Mouse (Mus musculus) cerebellum, postnatal 10 days (tissue): ENCODE data around the gene Lrfn3.

Experiments used
- DNase-seq, 2 experiments: peaks; one replicate each; pipeline ENCODE4 v3.0.0; 2021; ENCODE audit warnings: mixed read lengths in 2 of 2

The Lrfn3 gene

DNA sequence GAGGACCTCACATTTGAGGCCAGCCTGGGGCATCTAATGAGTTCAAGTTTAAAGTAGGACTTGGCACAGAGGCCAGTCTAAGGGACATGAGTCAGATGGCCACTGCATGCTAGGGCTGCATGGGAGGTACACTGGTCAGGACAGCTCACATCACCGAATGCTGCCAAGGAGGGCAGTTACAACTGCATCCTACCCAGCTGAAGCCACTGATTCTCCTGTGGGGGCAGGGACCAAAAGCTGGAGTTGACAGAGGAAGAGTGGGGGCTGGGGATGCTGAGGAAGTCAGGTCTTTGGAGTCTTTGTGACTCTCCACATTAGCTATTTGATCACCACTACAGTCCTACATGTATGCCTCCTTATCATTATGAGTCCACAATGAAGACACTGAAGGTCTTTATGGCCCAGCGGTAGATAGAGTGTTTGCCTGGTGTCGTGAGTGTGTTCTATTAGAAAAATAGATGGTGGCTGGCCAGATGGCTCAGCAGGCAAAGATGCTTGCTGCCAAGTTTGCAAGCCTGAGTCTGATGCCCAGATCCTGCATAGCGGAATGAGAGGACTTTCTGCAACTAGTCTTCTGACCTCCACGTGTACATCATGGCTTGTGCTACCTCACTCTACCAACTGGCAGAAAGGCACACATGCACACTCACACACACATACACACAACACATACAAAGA is 23.0 kb downstream of the Lrfn3 start:
- DNase-seq = peak; percentile 92 to 93

GRCm38 (mm10) chr7:30336384-30336783 is 26.2 kb downstream of the Lrfn3 start:
- peak; percentile 97 to 99 for DNase-seq

- peak; percentile 86 to 91 for DNase-seq
Observed at GRCm38 (mm10) chr7:30335688-30336087, 26.9 kb downstream of the Lrfn3 start.

DNA sequence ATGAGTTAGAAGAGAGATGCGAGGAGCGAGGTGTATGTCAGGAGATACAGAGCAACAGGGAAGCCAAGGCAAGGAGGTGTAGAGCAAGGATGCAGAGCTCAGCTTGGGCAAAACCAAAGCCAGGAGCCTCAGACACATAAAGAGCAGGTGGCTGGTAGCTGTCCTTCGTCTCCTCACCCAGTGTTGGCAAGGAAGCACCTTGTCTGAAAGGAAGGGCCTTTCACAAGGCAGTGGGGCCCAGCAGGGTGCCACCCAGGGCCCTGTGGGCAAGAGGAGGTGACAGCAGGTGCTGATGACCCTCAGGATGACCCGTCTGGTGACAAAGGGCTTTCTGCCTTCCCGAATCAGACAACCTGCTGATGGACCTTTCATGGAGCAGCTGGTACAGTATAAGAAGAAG is 28.0 kb downstream of the Lrfn3 start:
- peak; percentile 73 to 78 for DNase-seq

DNA sequence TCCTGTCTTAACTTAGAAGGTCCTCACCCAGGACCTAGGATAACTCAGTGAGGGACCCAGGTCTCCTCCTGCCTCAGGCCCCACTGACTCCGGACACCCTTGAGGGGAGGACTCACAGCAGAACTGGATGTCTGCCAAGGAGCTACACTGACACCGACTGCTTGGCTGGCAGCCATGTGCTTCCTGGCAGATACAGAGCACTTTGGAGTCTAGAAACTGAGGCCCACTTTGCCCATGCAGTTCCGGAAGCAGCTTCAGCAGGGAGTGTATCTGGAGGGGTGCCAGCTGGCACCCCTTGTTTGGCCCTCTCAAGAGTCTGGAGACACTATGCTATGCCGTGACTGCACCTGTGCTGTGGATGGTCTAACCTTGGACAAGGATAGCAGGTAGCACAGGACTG is 29.1 kb downstream of the Lrfn3 start:
- peak; percentile 93 to 96 for DNase-seq

DNA sequence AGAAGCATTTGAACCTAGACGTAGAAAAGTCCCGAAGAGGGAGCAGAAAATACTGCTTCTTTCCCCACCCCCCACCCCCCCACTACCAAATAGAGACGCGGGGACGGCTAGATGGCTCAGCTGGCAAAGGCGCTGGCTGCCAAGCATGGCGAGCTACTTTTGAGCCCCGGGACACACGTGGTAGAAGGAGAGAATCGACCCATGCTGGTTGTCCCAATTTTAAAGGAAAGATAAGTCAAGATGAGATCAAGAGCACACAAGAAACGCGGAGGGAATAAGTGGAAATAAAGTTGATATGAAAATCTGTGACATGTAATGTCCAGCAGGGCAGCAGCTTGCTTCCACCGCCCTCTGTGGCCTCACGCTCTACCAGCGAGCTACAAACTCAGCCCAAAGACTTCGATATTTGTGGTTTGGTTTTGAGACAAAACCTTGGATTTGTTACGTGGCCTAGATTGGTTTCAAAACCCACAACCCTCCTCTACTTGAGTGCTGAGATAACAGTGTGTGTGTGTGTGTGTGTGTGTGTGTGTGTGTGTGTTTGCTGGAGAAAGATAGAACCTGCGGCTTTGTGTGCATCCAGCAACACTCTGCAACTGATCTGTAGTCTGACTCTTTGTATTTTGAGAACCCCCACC is 29.8 kb downstream of the Lrfn3 start:
- peak; percentile 53 to 59 for DNase-seq

DNA sequence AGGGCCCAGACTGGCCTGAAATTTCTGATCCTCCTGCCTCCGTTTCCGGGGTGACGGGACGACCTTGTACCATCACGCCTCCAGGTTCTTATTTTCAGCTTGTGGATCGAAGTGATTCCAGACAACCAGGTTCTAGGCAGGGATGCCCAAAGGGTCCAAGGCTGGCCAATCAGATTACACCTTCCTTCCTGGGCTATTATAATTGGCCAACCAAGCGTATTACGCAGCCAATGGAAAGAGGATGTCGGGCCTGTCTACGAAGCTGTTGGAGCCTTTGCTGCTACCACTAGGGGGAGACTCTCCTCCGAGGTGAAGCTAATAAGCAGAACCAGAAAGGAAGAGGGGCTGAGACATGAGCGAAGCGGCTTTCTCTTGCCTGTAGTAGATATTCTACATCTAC is 30.7 kb downstream of the Lrfn3 start:
- DNase-seq = peak; percentile 97 to 98

GRCm38 (mm10) chr7:30328379-30328778 is 34.2 kb downstream of the Lrfn3 start:
- no peak for DNase-seq

GRCm38 (mm10) chr7:30327140-30327539 is 35.4 kb downstream of the Lrfn3 start:
- peak; percentile 90 to 94 for DNase-seq

DNA sequence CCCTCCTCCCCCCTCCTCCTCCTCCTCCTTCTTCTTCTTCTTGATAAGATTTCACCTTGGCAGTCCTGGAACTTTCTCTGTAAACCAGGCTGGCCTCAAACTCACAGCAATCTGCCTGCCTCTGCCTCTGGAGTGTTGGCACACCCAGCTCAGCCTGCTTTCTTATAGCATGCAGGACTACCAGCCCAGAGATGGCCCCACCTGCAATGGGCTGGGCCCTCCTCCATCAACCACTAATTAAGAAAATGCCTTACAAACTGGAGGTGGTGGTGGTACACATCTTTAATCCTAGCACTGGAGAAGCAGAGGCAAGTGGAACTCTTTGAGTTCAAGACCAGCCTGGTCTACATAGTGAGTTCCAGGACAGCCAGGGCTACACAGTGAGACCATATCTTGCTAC is 36.1 kb downstream of the Lrfn3 start:
- no peak for DNase-seq

GRCm38 (mm10) chr7:30325364-30325763 is 37.2 kb downstream of the Lrfn3 start:
- DNase-seq = peak; percentile 68 to 79

- no peak for DNase-seq
Observed at GRCm38 (mm10) chr7:30324300-30324944, 38.1 kb downstream of the Lrfn3 start.

DNA sequence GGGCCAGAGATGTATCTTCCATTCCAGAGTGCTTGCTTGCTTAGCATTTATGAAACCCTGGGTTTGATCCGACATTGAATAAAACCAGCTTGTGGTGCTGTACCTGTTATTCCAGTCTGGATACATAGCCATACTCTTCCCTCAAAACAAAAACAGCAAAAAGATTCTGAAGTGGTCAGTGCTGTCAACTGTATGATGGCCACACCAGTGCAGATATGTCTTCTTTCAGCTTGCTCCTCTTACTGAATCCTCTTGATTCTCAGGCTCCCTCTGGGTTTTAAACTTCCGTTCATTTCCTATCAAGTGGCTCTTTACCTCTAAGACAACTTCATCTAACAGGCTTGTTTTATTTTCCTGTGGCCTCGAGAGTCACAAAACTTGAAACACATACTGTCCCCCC is 38.8 kb downstream of the Lrfn3 start, which contains the start of gene Sdhaf1:
Sdhaf1 (minus strand) TSS at position 101 of the 400 bp plus-strand sequence.
- no peak for DNase-seq

- no peak for DNase-seq
Observed at GRCm38 (mm10) chr7:30322865-30323264, 39.7 kb downstream of the Lrfn3 start.

DNA sequence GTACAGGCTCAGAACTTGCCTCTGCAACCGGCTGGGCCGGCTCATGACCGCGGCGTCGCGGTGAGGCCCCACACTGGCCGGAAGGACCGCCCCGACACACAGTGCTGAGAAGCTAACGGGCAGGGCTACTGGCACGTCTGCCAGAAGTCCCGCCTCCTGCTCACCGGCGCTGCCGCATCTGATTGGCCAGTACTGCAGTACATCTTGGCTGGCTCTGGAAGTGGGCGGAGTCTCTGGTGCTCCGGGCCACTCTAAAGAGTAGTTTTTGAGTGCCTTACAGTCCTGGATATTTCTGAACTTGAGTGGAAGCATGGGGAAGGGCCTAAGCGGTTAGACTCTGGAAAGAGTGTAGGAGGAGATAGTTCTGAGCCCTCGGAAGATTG is 40.3 kb downstream of the Lrfn3 start:
- peak; percentile 99 for DNase-seq

GRCm38 (mm10) chr7:30321539-30322284 is 40.9 kb downstream of the Lrfn3 start, which contains the start of gene E130208F15Rik:
TSS of gene E130208F15Rik (plus strand) at chr7:30321740.
- peak; percentile 75 to 77 for DNase-seq

DNA sequence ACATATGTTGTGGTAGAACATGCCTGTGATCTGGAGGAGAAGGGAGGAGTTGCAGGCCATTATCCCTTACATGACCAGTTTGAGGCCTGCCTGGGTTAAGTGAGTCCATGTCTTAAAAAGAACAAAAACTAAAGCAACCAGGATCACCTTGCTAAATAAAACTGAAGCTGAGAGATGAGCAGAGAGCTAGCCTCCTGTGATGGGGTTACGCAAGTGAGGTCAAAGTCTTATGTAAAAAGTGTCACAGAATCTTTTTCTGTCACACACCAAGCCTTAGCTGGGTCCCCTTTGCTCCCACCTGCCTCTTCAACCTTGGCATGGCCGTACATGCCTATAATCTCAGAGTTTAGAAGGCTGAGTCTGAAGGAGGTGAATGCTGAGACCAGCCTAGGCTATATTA is 41.6 kb downstream of the Lrfn3 start:
- no peak for DNase-seq

DNA sequence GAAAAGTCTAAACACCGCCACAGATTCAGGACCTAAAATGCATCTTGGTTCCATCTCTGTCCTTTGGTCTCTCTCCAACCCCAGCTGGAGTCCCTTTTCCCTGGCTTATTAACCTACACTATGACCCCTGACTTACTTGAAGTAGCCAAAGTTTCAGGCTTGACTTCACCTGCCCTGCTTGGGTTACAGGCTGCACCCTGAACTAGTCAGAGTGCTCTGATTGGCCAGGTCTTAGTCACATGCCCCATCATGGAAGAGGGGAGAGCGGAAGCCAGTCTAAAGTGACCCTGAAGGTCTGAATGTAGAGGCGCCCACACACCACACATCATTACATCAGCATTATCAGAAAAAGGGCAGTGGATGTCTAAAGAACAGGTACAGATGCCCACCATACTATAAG is 44.4 kb downstream of the Lrfn3 start:
- no peak for DNase-seq

DNA sequence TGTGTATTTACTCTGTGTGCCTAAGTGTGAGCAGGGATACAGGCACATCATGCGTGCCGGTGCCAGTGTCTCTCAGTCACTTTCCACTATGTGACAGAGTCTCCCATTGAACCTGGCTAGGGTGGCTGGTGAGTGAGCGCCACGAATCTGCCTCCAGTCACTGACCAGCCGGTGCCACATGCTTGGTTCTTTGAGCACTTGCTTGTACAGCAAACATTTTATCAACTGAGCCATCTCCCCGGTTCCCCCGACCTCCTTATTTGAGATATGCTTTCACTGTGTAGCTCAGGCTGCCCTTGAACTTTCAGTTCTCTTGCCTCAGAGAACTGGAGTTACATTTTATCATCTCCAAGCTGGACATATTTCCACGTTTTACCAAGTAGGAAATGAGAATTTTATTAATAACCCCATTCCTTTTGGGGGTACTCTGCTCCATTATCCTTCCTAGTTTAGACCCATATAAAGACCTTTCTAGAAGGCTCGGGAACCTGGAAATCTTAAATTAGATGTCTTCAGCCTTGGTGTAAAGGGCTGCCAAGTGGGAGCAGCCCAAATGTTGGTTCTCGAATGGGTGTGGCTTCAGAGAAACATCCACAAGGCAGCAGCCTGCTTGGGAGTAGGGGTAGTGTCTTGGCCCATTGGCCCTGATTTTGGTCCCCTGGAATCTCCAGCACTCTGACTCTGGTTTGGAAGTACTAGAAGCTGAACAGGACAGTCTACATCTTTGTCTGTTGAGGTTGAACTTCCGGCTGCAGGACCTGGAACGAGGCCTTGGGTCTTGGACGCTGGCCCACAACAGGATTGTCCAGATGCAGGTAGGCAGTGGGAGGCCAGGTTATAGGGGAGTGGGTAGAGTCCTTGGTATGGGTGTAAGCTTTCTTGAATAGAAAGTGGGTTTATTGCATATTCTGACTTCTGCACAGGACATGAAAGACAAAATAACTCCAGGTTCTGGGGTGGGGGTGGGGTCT is 46.7 kb downstream of the Lrfn3 start:
- peak in 1 of 2 experiments; percentile 32 for DNase-seq

DNA sequence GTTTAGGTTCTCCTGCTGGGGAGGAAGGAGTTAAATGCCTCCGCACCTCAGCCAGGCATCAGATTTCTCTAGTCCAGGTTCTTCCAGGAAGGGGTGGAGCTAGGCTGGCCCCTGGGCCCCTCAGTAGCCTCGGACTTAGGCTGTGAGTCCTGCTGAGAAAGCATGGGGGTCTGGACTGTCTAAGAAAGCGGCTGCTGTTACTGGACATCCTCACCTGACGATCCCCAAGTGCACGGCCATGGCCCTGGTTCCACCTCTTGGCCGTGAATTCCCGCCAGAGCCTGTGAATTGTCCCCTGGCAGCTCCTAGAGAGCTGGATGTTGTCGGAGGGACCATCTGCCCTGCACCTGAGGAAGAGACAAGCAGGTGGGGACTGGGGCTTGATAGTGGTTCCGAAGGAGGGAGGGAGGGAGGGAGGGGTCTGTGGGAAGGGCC is 47.8 kb downstream of the Lrfn3 start, which contains the start of gene Syne4:
Syne4 (plus strand) TSS at position 87 of the 435 bp plus-strand sequence.
- DNase-seq = peak; percentile 47 to 48

GRCm38 (mm10) chr7:30313666-30314320 is 48.8 kb downstream of the Lrfn3 start:
- peak in 1 of 2 experiments; percentile 41 for DNase-seq
